Mouse (Mus musculus): Measurements from ENCODE around the gene Gm26558. TPM values are rescaled to one million over a fixed set of nuclear protein-coding genes. Genes with fewer than 3 reads are reported as not detected.

Gm26558 gene
- total RNA-seq (2021) = not detected

DNA sequence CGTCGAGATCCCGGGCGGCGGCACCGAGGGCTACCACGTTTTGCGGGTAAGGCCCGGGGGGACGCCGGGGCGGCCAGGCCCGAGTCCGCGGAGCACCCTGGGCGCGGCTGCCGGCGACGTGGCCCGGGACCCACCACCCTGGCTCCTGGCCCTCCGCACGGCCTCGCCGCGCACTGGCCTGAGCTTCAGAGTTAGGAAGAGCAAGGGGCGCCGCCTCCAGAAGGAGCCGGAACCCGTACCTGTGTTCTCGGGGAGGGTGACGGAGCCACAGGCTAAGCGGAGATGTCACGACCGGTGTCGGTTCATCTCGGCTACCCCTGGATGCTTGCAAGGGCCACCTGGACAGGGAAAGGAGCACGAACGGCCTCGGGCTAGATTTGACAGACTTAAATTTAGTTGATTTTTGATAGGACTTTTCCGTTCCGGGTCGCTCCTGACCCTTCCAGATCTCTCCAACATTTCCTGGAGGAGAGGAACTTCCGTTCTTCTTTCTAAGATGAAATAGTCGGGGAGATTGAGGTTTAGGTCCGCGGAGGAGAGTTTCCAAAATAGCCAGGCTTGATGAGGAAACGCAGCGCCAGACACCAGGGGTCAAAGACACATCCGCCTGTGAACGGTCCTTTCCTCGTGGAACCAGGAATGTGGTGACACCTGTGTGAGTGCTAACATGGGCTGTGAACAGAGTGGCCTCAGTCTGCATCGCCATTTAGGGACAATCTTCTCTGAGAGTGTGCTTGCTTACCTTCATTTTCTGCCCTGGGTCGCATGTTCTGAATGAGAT is at the start of gene Gm26558:
TSS of gene Gm26558 (minus strand) at position 394 of the 781 bp plus-strand sequence.
- DNase-seq (ENCODE audit: low spot score in 2 of 2) = no peak
- intact Hi-C loops (cut with DNase I) = loop anchor here (5.0 to 10.0 kb wide), 2 partner anchors 537 to 550 kb away; partner anchors contain the start of gene Dync1i2

DNA sequence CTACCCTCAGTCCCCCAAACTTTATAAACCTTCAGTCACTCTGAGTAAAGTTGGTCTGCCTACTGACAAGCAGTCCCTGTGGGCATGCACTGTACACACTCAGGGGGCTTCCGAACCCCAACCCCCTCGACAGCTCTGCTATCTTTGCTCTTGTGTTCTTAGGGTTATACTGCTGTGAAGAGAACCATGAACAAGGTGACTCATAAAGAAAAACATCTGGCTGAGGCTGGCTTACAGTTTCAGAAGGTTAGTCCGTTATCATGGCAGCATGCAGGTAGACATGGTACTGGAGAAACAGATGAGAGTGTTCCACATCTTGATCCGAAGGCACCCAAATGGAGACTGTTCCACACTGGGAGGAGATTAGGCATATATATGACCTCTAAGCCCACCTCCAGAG is 49.0 kb upstream of the Gm26558 start:
- intact Hi-C loops (cut with DNase I) = no loop called here
- DNase-seq (ENCODE audit: low spot score in 2 of 2) = no peak

DNA sequence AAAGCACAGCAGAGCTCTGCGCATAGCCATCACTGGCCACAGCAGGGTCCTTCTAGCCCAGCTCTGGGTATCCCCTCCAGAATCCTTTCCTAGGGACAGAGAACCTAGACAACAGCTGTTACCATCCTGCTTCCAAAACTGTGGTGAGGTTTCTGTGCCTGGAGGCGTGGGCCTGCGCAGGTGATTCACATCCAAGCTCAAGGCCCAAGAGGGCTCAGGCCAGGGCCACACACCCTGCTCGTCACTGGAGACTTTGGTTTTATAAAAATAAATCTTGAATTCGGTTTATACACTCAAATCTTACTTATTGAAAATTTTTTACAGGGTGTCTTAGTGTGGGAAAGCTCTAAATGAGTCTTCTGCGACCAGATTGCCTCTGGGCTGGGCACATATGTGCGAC is 48.3 kb upstream of the Gm26558 start:
- intact Hi-C loops (cut with DNase I) = no loop called here
- DNase-seq (ENCODE audit: low spot score in 2 of 2) = no peak

DNA sequence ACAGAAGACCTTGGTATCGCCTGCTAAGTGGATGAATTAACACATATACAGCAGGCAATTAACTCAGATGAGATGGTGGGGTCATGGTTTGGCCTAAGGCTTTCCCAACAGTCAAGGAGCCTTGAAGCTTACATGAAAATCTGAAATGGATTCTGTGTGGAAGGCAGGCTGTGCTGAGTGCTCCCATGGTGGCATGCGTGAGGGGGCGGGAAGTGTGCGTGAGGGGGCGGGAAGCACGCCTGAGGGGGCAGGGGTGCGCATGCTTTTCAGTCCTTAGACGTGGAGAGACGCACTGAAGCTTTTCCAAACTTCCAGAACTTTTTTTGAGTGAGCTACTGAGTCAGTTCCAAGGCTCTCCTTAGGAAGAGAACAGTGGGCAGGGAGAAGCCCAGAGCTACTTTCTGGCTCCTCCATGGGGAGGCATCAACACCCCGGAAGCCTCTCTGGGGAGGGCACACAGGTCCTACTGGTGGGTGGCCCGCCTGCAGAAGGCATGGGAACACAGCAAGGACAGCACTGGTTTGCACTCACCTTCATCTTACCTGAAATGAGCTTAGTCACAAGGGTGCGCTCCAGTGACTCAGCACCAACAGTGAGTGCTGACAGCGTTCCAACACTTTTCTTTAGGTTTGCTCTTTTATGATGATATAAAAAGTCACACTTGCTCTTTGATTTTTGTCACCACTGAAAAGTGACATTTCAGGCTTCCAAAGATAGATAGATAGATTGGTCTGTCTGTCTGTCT is 47.2 kb upstream of the Gm26558 start:
- DNase-seq (ENCODE audit: low spot score in 2 of 2) = peak; percentile 28 to 54
- intact Hi-C loops (cut with DNase I) = loop anchor here (10.0 kb wide), 1 partner anchor 516 kb away; no protein-coding TSS in a partner anchor

DNA sequence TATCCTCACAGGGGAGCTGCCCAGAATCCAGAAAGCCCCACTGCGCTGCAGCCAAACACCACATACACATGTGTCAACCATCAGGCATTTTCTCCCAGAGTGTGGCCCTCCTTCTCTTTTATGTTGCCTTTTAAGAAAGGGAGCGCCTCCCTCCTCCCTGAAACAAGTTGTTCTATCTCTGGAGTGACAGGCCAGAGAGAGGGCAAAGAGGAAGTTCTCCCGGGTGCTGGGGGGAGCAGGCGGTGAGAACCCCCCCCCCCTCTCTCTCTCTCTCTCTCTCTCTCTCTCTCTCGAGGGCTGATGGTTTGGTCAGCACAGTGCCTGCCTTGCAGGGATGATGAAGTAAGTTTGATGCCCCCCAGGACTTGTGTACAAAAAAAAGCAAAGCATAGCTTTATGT is 40.5 kb upstream of the Gm26558 start:
- no peak for DNase-seq (ENCODE audit: low spot score in 2 of 2)
- intact Hi-C loops (cut with DNase I) = loop anchor here (10.0 kb wide), 1 partner anchor 522 kb away; no protein-coding TSS in a partner anchor

DNA sequence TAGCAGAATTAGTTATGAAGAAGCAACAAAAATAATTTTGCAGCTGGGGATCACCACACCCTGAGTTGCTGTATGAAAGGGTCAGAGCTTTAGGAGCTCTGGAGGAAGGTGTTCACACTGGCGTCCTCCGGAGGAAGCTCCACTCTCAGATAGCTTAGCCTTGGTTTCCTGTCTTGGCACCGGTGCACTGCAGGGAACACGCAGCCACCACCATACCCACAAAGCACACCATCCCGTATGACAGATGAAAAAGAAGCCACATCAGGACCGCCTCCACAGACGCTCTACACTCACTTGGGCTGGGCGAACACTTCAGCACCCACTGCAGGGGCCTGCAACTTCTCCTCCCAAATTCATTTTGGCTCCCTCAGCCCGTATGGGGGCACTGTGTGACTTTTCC is 39.7 kb upstream of the Gm26558 start:
- intact Hi-C loops (cut with DNase I) = loop anchor here (10.0 kb wide), 1 partner anchor 523 kb away; no protein-coding TSS in a partner anchor
- DNase-seq (ENCODE audit: low spot score in 2 of 2) = no peak

DNA sequence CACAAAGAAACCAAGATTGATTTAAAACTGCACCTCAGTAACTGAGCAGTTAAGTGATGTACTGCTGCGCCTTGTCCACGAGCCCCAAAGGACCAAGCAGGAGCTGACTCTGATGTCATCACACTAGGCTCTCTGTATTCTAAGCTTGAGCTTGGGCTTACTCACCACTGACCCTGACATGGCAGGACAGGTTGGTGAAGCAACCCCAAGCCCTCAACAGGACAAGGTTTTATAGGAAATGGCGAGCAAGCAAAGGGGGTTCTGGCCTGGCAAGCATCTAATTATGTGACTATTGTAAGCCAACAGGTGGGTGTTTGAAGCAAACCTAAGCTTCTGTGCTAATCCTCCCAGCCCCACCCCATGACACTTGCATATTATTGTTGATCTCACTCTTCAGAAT is 38.9 kb upstream of the Gm26558 start:
- intact Hi-C loops (cut with DNase I) = loop anchor here (1.0 to 10.0 kb wide), 2 partner anchors 342 to 524 kb away; no protein-coding TSS in a partner anchor
- no peak for DNase-seq (ENCODE audit: low spot score in 2 of 2)

DNA sequence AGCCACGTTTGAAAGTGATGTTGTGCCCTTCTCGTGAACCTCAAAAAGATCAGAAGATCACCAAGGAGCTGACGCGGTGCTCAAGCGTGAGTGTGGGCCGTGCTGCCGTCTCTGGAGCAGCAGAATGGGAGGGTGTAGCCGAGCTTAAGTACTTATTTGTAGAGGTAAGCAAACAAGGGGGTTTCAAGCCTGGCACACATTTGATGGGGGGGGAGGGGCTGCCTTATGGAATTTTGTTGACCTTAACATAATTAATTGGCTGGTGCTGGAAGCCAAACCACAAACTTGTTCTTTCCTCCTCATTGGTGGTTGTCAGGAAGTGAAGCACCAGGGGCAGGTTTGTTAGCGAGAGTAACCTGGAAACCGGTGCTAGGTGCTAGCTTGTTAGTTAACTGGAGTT is 33.8 kb upstream of the Gm26558 start:
- intact Hi-C loops (cut with DNase I) = no loop called here
- DNase-seq (ENCODE audit: low spot score in 2 of 2) = no peak

DNA sequence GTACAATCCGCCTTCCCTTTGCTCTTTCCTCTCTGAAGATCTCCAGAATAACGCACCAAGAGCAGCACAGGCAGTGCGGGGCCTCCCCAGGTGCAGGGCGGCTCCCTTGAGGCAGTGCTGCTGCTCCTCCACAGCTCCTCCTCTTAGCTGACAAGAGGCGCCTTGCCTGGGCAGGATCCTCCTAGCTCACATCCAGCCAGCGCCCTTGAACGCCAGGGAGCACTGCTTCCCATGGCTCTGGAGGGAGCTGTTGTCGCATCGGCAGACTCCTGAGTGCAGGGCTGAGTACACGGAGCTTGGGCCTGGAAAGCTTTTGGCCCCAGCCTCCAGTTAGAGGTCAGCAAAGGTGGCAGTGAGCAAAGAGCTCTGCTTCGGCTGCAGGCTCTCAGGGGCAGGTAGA is 28.3 kb upstream of the Gm26558 start:
- no peak for DNase-seq (ENCODE audit: low spot score in 2 of 2)
- intact Hi-C loops (cut with DNase I) = no loop called here

DNA sequence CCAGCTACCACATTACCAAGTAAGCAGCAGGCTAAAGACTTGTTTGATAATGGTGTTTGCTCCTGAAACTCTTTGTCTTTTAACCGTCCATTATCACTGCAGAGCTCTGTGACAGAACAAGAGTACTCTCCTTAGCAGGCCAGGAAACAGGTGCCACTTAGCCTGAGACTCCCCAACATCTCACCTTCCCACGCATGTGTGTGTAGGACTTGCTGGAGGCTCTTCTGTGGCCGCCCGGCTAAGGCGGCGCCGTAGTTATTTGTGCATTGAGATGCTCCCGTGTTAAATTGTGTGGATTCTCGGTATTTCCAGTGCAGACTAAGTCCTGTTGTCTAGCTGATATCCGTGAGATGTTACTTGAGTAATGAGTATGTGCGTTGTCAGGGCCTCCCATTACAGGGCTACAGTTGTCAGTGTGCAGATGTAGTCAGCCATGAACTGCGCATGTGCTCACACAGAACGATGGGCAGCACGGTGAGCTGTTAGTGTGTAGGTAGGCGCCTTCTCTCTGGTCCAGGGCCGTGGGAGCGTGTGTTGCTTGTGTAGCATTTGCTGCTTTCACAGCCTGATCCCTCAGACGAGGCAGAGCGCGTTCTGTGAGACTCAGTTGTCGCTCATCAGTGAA is 26.7 kb upstream of the Gm26558 start:
- DNase-seq (ENCODE audit: low spot score in 2 of 2) = peak in 1 of 2 experiments; percentile 74

DNA sequence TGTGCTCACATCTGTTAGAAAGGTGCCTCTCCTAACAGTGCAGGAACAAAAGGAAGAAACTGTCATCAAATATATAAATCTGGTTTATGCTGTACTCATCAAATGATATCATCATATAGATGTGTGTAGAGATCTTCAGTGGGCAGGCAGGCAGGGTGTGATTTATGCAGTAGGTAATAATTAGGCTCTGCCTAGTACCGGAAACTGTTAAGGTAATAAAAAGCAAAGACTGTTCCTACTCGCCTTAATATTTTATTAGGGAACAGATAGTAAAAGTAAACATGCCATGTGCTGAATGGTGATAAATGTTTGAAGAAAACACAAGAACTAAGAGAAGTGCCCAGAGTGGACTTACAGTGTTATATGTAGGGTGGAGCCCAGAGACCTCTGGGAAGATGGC is 20.4 kb upstream of the Gm26558 start:
- intact Hi-C loops (cut with DNase I) = no loop called here
- DNase-seq (ENCODE audit: low spot score in 2 of 2) = no peak

More for the DNA sequence above, 26.7 kb upstream of the Gm26558 start:
- intact Hi-C loops (cut with DNase I) = no loop called here

DNA sequence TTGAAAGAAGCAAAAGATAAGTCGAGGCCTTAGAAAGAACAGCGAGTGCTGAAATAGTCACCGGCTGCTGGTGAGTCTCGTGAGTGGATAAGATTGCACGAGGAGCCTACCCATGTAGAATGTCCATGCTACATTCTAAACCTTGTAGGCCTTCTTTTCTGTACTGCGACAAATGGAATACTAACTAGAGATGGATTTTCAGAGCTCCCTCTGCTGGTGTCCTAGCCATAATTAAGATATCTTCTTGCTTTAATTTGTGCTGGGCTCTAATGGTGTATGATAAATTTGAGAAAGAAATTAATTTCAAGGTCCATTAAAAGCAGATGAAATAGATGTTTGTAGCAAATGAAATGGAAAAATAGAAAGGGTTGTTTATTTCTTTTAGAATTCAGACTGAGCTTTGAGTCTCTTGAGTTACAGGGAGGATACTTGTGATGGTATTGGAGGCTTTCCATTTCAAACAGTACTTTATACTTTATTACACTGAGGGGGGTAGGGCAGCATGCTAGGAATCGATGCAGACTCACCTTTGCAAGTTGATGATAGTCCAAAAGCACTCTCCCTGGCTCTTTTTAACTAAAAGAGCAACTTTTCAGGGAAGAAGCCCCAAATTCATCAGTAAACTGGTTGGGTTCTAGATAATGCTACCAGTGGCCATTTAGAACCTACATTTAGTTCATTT is 11.7 kb upstream of the Gm26558 start:
- DNase-seq (ENCODE audit: low spot score in 2 of 2) = peak in 1 of 2 experiments; percentile 47
- intact Hi-C loops (cut with DNase I) = no loop called here

DNA sequence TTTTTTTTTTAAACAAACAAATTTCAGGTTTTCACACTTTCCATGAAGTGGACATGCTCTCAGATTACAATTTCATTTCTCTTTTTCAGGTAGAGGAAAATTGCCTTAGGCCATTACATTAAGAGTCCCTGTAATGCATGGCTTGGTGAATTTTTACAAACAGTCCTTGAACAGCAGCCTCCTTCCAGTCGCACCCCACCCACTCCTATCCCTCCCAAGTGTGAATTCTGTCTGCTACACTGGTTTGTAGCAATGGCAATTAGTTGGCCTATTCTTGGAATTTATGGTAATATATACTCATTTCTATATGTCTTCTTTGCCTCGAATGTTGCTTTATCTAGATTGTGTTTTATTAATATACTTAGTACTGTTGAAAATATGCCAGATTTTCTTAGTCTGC is 10.6 kb upstream of the Gm26558 start:
- intact Hi-C loops (cut with DNase I) = no loop called here
- DNase-seq (ENCODE audit: low spot score in 2 of 2) = peak in 1 of 2 experiments; percentile 63

DNA sequence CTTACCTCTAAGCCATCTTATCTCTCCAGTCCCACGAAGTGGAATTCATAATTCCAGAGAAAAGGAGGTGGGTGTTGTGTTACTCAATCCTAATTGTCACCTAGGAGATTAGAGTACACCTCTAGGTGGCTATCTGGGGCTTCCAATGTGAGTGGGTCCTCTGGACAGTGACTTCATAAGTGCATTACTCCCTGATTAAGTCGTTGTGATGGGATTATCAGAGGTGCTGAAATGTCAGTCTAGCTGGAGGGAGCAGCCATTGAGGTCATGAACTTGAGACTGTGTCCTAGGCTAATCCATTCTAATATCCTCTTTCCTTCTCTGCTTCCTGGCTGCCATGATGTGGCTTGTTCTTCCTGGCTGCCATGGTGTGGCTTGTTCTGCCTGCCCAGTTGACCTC is 8.0 kb upstream of the Gm26558 start:
- intact Hi-C loops (cut with DNase I) = loop anchor here (10.0 kb wide), 1 partner anchor 545 kb away; no protein-coding TSS in a partner anchor
- no peak for DNase-seq (ENCODE audit: low spot score in 2 of 2)

DNA sequence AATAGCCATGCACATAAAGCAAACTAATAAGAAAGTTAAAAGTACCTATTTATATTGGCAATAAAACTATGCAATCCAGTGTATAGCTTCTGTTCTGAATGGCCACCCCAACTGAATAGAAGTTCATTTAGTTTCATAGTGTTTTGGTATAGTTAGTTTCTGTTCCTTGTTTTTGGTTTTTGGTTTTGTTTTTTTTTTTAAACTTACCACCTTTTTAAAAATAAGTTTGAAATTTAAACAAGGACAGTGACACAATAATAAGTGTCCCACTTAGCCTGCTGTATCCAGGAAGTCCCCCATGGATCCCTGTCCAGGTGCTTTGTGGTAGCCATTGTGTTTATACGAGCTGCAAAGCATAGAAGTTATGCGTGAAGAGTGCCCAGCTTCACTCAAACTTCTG is 7.3 kb upstream of the Gm26558 start:
- intact Hi-C loops (cut with DNase I) = loop anchor here (10.0 kb wide), 1 partner anchor 544 kb away; no protein-coding TSS in a partner anchor
- DNase-seq (ENCODE audit: low spot score in 2 of 2) = no peak

DNA sequence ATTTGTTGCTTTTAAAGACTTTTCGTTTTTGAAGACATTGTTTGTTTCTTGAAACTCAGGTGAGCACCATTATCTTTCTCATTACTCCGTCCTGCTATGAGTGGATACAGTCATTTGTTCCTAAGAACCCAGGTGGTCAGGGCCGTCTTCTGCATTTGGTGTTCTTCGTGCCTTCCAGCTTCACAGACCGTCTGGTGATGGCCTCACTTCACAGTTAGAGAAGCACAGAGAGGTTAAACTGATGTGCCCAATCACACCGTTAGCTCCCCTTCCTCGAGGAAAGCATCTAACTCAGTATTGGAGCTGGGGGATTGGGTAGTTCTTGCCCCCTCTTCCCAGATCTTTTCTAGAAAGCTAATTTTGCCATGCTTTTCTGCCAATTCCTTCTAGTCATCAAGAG is 5.1 kb upstream of the Gm26558 start:
- intact Hi-C loops (cut with DNase I) = loop anchor here (10.0 kb wide), 1 partner anchor 542 kb away; no protein-coding TSS in a partner anchor

DNA sequence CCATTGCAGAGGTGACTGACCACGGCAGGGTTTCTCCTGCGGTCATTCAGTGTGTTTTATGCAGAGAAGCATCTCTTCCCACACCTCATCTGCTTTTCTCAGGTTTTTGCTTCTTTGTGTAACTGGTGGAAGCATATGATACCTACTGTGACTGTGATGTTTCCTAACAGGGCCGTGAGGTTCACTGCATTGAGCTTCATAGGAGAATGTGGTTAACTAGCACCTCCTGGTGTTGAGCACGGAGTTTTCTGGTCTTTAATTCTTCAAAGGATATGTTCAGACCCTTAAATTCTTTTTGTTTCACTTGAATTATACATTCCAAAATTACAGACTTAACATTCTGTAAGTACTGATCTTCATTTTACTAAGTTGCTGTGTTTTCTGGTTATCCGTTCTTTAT is 1.9 kb upstream of the Gm26558 start:
- no peak for DNase-seq (ENCODE audit: low spot score in 2 of 2)
- intact Hi-C loops (cut with DNase I) = loop anchor here (5.0 to 10.0 kb wide), 2 partner anchors 539 to 549 kb away; partner anchors contain the start of gene Dync1i2

More for the DNA sequence above, 5.1 kb upstream of the Gm26558 start:
- no peak for DNase-seq (ENCODE audit: low spot score in 2 of 2)

DNA sequence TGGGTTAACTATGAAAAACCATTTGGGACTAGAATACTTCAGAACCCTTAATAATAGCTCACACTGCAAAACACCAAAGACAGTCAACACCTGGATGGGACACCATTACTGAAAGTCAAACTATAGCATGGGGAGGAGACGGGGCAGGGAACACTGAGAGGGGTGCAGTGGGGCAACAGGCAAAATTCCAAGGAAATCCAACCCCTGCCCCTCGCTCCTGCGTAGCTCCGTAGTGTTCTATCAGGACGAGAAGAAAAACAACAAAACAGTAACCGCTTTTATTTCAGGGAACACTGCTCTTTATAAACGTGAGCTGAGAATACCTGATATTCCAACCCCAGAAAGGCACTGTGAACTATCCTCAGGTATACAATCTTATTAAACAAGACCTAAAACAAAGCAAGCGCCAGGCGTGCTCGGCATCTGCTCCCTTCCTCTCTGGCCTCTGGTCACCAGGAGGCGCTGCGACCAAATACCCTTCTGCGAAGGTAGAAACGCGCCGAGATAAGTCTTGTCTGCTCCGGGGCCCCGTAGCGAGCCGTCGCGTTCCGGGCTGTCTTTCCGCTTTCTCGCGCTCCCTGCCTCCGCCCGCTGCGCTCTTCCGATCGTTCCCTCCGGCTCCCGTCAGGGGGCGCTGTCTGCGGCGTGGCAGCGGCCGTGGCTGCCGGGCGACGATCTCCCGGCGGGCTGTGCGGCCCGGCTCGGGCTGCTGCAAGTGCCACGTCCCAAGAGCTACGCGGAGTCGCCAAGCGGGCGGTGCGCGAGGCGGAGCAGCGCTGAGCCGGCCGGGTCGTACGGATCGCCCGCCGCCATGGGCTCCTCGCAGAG is 807 bp downstream of the Gm26558 start, which contains the start of gene Gorasp2:
TSS of gene Gorasp2 (plus strand) at position 690 of the 828 bp plus-strand sequence.
- DNase-seq (ENCODE audit: low spot score in 2 of 2) = peak; percentile 97 to 98
- intact Hi-C loops (cut with DNase I) = loop anchor here (5.0 to 10.0 kb wide), 2 partner anchors 536 to 551 kb away; partner anchors contain the start of gene Dync1i2
